Mouse (Mus musculus): ENCODE results near the gene Car12.
A peak's percentile ranks its signal among the peaks of the same experiment; 100 is the strongest.
"Not testable (repeated sequence)": the region's sequence is repeated elsewhere in the genome, so short reads cannot be mapped to it uniquely, and the experiment has no call there.

Gene Car12

DNA sequence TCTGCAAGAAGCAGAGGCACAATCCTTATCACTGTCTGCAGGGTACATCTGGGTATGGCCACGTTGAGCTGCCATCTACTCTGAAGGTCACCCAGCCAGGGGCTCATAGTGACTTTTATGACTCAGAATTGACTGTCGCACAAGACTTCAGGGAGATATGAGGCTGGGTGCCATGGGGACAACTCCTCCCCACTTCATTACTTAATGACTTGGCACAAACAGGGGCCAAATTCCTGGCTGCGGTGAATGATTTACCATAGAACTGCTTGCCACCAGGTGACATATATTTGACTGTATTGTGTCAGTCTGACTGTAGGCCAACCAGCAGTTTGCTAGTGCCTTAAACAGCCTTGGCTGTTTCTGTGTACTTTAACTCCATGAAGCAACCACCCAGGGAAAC, 55.8 kb downstream of the Car12 start:
- no peak for DNase-seq (ENCODE audit: low spot score in 2 of 2)

- no peak for DNase-seq (ENCODE audit: low spot score in 2 of 2)
Measured at GRCm38 (mm10) chr9:66770701-66771100, 57.2 kb downstream of the Car12 start.

- DNase-seq (ENCODE audit: low spot score in 2 of 2), result not testable (repeated sequence)
Measured at GRCm38 (mm10) chr9:66784552-66784951, 71.1 kb downstream of the Car12 start.

GRCm38 (mm10) chr9:66787821-66788220, 74.3 kb downstream of the Car12 start:
- no peak for DNase-seq (ENCODE audit: low spot score in 2 of 2)

DNA sequence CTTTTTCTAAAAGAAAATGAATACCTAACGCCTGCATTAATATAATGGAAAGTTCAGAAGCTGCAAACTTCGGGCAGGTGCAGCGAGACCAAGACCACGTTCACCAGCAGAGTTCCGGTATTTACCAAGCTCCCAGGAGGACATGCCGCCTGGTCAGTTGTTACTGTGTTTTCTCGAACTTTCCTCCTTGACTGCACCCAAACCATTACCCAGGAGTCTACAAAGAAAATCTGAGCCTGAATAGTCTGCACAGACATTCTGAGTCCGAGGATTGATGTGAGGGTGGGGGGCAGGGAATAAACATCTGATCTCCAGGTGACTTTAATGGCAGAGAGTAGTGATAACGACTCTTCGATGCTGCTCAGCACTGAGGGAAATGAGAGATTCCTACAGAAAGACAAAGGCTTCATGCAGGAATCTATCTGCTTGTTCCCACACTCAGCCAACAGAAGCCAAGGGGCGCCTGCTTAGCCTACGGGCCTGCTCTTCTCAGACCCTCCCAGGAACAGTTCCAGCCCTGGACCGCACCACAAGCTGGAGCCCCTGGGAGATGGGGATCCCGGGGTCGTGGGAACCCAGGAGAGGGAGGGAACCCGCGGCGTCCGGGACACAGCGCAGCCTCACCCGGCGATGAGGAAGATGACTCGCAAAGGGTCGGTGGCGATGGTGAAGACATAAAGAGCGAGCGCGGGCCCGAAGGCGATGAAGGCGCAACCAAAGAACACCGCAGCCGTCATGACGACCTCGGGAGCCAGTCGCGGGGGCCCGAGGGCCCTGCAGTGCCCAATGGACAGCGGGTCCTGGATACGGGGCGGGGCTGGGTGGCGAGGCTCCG, 81.4 kb downstream of the Car12 start:
- DNase-seq (ENCODE audit: low spot score in 2 of 2), result no peak

DNA sequence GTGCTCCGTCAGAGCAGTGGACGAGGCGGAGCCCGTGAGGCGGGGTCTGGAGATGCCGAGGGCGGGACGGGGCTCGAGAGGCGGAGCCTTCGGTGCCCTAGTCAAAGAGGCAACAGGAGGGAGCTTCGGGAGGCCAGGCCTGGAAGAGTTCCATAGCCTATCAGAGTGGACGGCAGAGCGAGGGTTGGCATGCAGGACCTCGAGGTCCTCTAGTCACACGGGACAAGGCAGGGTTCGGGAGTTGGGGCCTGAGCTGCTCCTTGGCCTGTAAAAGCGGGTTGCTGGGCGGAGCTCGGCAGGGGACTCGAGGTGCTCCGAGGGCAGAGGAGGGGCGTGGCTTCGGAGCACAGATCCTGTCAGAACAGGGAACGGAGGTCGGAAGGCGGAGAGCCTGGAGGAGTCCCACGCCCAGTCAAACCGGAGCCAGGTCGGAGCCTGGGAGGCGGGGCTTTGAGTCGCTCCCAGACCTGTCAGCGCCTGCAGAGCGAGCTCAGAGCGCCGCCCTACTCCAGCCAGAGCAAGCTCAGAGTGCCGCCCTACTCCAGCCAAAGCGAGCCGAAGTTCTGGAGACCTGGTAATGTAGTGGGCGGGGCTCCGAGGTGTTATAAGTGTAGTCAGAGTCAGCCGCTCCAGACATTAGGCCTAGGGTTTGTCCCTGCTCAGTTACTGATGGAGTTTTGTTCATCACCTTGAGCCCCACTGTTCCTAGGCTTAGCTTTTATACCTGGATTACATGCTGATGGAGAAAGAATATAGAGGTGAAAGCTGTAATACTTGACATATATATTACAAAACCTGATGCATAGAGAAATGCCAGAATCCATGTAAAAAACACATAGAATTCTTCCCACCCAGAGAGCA, 82.2 kb downstream of the Car12 start, which contains the start of gene Aph1b:
Gene Aph1b (minus strand): TSS at position 27 of the 861 bp plus-strand sequence.
- DNase-seq (ENCODE audit: low spot score in 2 of 2), result peak; percentile 94 to 95

DNA sequence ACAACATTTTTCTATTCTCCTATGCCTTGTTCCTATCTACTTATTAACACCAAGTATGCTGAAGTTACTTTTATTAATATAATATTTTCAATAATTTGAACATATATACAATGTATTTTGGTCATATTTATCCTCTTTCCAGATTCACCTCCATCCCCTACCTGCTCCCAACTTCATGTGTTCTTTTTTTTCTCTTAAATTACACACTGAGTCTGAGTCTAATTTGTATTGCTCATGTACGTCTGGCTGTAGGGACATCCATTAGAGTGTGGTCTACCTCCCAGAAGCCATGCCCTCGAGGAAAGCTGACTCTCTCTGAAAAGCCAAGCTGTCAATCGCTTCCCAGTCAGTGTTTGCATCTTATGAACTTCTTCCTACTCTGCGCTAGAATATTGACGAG, 83.3 kb downstream of the Car12 start, which contains the start of gene Gm10647:
Gene Gm10647 (plus strand): TSS at position 301 of the 400 bp plus-strand sequence.
- no peak for DNase-seq (ENCODE audit: low spot score in 2 of 2)

DNA sequence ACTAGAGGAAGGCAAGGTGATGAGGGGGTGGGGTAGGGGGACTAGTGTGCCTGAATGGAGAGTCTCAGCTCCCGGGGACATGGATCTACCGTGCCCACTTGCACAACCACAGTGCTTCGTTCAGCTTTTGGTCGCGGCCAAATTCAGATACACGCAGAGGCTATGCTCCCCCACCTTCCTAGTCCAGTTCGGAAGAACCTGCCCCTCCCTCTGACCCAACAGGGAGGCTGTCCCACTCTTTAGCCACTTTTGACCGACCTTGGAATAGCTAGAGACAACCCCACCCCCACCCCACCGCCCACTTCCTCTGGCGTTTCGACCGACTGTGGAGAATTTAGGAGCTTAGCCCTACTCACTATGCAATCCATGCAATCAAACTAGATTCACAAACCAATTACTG, 88.5 kb downstream of the Car12 start:
- DNase-seq (ENCODE audit: low spot score in 2 of 2), result no peak

DNA sequence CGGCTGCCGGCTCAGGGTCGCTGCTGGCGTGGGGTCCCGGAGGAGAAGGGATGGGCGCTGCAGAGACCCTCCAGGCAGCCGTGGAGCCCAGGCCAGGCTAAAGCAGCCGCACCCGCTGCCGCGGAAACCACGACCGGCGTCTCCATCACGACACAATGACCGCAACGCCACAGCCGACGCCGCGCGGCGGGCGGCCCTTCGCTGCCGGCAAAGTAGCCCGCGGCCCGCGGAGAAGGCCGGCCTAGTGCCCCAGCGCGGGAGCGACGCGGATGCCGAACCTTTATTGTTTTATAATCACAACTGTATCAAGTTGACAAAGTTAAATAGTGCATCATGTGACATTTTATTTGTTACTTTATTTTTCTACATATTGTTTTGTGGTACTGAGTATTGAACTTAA, 92.5 kb downstream of the Car12 start:
- not testable (repeated sequence) for DNase-seq (ENCODE audit: low spot score in 2 of 2)

- DNase-seq (ENCODE audit: low spot score in 2 of 2), result no peak
Measured at GRCm38 (mm10) chr9:66813392-66813791, 99.9 kb downstream of the Car12 start.
